Mouse (Mus musculus) embryonic fibroblast, embryonic 13.5 days (primary cell): ENCODE data around the gene Nr1h4.

Experiments
- CTCF ChIP-seq: IDR thresholded peaks from 2 replicates; pipeline ENCODE4 v1.5.1; 2011; ENCODE audit warnings: mild to moderate bottlenecking, control low read depth, low read length, moderate library complexity, borderline replicate concordance; ENCODE audit not compliant: insufficient read depth
- POLR2A ChIP-seq: IDR thresholded peaks from 2 replicates; pipeline ENCODE4 v1.6.1; 2011; ENCODE audit warnings: low read depth, mild to moderate bottlenecking, control low read depth, low read length, moderate library complexity

GRCm38 (mm10) chr10:89478766-89479165 is 54.6 kb downstream of the Nr1h4 start:
- no peak for TF ChIP-seq CTCF
- no peak for TF ChIP-seq POLR2A
